23 mouse cellular contexts compared by ENCODE assay signal in the genomic region with DNA sequence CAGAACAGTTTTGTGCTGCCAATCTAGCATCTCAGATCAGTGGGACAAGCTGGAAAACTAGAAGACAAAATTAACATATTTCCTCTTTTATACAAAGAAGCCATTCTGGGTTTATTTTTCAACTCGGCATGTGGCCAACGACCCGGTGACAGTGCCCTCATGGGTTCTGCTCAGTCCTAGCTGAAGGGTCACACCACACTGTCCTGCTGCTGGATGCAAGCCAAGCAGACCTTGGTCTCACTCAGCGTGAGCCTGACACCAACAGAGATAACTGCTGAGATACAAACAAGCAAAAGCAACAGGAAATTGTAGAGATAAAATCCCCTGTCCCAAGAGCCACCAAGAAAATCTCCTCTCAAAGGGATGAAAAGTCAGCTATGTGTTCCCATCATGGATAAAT.
DNase-seq lines count a peak whose midpoint lies in the region; ATAC-seq lines count a peak whose summit lies in the region.
"Had no signal": no experiment of that assay in that cellular context is flagged by ENCODE, and none has a peak within 500 bp of the region (broad histone marks: within the 10 kb centered on the region; RNA-seq: fewer than 3 reads in every experiment).

No protein-coding gene starts in this region.

- no peak overlapping the region for H3K27ac ChIP-seq in heart, embryonic 16.5 days (ENCODE audit: low read length)
- H3K27ac ChIP-seq: forebrain, embryonic 15.5 days; intestine, embryonic 15.5 days; kidney, postnatal 0 days; layer of hippocampus, adult 2 months; liver, embryonic 15.5 days; stomach, embryonic 15.5 days had no signal

- H3K36me3 ChIP-seq in heart, embryonic 16.5 days (ENCODE audit: control insufficient read depth, insufficient read depth) = no peaks in the 10 kb centered on the region
- H3K36me3 ChIP-seq: intestine, embryonic 15.5 days; liver, embryonic 15.5 days; stomach, embryonic 15.5 days had no signal

- no peaks in the 10 kb centered on the region; the same call in 1 of the 2 replicates for H3K4me1 ChIP-seq in heart, embryonic 16.5 days (ENCODE audit: control insufficient read depth, insufficient read depth, low read length)
- H3K4me1 ChIP-seq: forebrain, embryonic 15.5 days; intestine, embryonic 15.5 days; liver, embryonic 15.5 days; stomach, embryonic 15.5 days had no signal

- WGBS in heart, embryonic 16.5 days = 16% methylated on average over 4 of the region's 4 CpGs

- H3K9ac ChIP-seq in heart, embryonic 16.5 days (ENCODE audit: low read length) = no peak overlapping the region
- H3K9ac ChIP-seq: forebrain, embryonic 15.5 days; intestine, embryonic 15.5 days; liver, embryonic 15.5 days; stomach, embryonic 15.5 days had no signal

- ATAC-seq in heart, embryonic 16.5 days (replicated peaks; ENCODE audit: extremely low read depth, insufficient read depth, low FRiP score) = peak; percentile 63; the same call in 1 of the 2 replicates
- ATAC-seq: CD4-positive, CD25-positive, alpha-beta regulatory T cell, adult 4 months; forebrain, embryonic 15.5 days; intestine, embryonic 15.5 days; lung, postnatal 0 days had no signal

- DNase-seq in heart, adult 8-10 months (ENCODE audit: low spot score) = no peak
- peak; percentile 29 for DNase-seq in kidney, postnatal 14 days
- no peak for DNase-seq in kidney, adult 18-20 months
- peak; percentile 11 for DNase-seq in Muller cell, postnatal 12 days (ENCODE audit: inconsistent ontology term)
- peak; percentile 63 for DNase-seq in cerebellum, adult 9-10 months
- no peak for DNase-seq in layer of hippocampus, adult 8-10 months (ENCODE audit: low spot score in 2 of 2)
- no peak for DNase-seq in layer of hippocampus, postnatal 36 days
- DNase-seq: adrenal gland, postnatal 25 days; heart, postnatal 10 days; right cerebral cortex, postnatal 4 days; thymus, adult 2 months; thymus, postnatal 4 days had no signal

- no peaks in the 10 kb centered on the region for H3K9me3 ChIP-seq in heart, embryonic 16.5 days (replicated peaks; ENCODE audit: control insufficient read depth, low read length)
- H3K9me3 ChIP-seq: forebrain, embryonic 15.5 days; intestine, embryonic 15.5 days; liver, embryonic 15.5 days; stomach, embryonic 15.5 days had no signal

- no peaks in the 10 kb centered on the region for H3K27me3 ChIP-seq in heart, embryonic 16.5 days (ENCODE audit: control insufficient read depth, insufficient read depth, low read length)
- H3K27me3 ChIP-seq: forebrain, embryonic 15.5 days; intestine, embryonic 15.5 days; liver, embryonic 15.5 days; stomach, embryonic 15.5 days had no signal

- H3K4me3 ChIP-seq in heart, embryonic 16.5 days (ENCODE audit: low read length) = no peak overlapping the region
- H3K4me3 ChIP-seq: forebrain, embryonic 15.5 days; intestine, embryonic 15.5 days; layer of hippocampus, adult 2 months; liver, embryonic 15.5 days; stomach, embryonic 15.5 days had no signal

- H3K4me2 ChIP-seq in heart, embryonic 16.5 days (ENCODE audit: low read depth, low read length) = no peak overlapping the region
- H3K4me2 ChIP-seq: forebrain, embryonic 15.5 days; heart, embryonic 11.5 days; intestine, embryonic 15.5 days; liver, embryonic 15.5 days; midbrain, embryonic 11.5 days; stomach, embryonic 15.5 days had no signal

Comparison
In these comparisons a context has a peak if more than half of its experiments do, and no peak if none do; other contexts are left out.
1. DNase-seq: peak in kidney, postnatal 14 days (single experiment), Muller cell, postnatal 12 days (single experiment) and cerebellum, adult 9-10 months (single experiment); none in heart, adult 8-10 months (single experiment), kidney, adult 18-20 months (single experiment), layer of hippocampus, adult 8-10 months (0 of 2) and layer of hippocampus, postnatal 36 days (0 of 2).